Mouse (Mus musculus): ENCODE results near the gene Tfap4.

DNA sequence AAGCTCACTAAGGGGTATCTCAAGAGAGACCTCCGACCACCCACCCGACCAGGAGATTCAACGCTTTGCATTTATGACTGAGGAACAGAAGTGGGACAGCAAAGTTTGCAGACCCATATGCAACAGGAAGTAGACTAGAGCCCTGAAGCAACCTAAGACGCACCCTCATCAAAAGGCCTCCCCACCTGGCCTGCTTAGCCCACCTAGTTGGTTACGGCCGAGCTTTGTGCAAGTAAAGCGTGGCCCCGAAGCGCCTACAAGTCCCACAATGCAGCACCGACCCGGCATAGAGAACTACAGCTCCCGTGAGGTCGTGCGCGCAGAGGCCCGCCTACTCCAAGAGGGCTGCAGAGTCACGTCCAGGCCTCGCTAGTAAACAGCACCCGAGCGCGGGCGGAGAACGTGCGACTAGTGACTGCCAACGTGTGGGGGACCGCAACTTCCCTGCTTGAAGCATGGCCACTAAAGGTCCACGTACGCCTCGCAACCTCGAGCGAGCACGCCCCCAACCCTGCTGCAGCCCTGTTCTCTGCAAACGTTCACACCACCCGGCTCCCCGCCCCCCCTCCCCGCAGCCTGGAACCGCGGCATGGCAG lies 1.2 kb downstream of the Tfap4 start:
- TF ChIP-seq CTCF (IDR thresholded peaks at IDR 0.05; ENCODE audit: low read depth) (no peak), EP300 (IDR thresholded peaks at IDR 0.05; ENCODE audit: low read depth) (no peak)
